Mouse (Mus musculus): ENCODE results near the gene Nfam1. TPM values are rescaled to one million over a fixed set of nuclear protein-coding genes. Genes with fewer than 3 reads are reported as not detected.
A peak's percentile ranks its signal among the peaks of the same experiment; 100 is the strongest.

Nfam1 gene
- polyA plus RNA-seq, 1 experiment from 2014 or later, result 2.1 TPM

GRCm38 (mm10) chr15:82968449-82968848 is 64.7 kb downstream of the Nfam1 start:
- H3K4me1 ChIP-seq, result peaks cover 26% of the 10 kb centered on the region
- H3K4me3 ChIP-seq, result peak overlapping the region; percentile 36
- ATAC-seq (ENCODE audit: extremely low read depth, insufficient number of reproducible peaks, low FRiP score, low TSS enrichment), result 0 out of 2 replicates have a peak, but pooled peaks have one; percentile 16
- no peaks in the 10 kb centered on the region for H3K9me3 ChIP-seq
- WGBS, result 3% methylated on average over 22 of the region's 22 CpGs
- H3K27me3 ChIP-seq (replicated peaks), result peaks cover 45% of the 10 kb centered on the region
- peak overlapping the region; percentile 73 for H3K9ac ChIP-seq
- H3K4me2 ChIP-seq, result peak overlapping the region; percentile 66
- H3K27ac ChIP-seq (replicated peaks), result peak overlapping the region; percentile 24; the same call in 1 of the 2 replicates
- no peaks in the 10 kb centered on the region for H3K36me3 ChIP-seq

GRCm38 (mm10) chr15:82967947-82968346 is 65.2 kb downstream of the Nfam1 start:
- Histone ChIP-seq H3K4me1 (peaks cover 28% of the 10 kb centered on the region), H3K4me2 (peak overlapping the region; percentile 66), H3K27me3 (replicated peaks) (peaks cover 47% of the 10 kb centered on the region), H3K27ac (replicated peaks) (0 out of 2 replicates have a peak overlapping the region, but pooled peaks have one; percentile 24), H3K9me3 (no peaks in the 10 kb centered on the region), H3K36me3 (no peaks in the 10 kb centered on the region), H3K9ac (peak overlapping the region; percentile 73), H3K4me3 (peak overlapping the region; percentile 36)
- ATAC-seq (ENCODE audit: extremely low read depth, insufficient number of reproducible peaks, low FRiP score, low TSS enrichment), result no peak
- WGBS, result 40% methylated on average over 6 of the region's 6 CpGs

- ATAC-seq (ENCODE audit: extremely low read depth, insufficient number of reproducible peaks, low FRiP score, low TSS enrichment), result no peak
- 73% methylated on average over 14 of the region's 14 CpGs for WGBS
- 0 out of 2 replicates have a peak overlapping the region, but pooled peaks have one; percentile 17 for H3K27ac ChIP-seq (replicated peaks)
- peaks cover 57% of the 10 kb centered on the region for H3K4me1 ChIP-seq
- peak overlapping the region; percentile 63 for H3K4me3 ChIP-seq
- peak overlapping the region; percentile 88 for H3K4me2 ChIP-seq
- peaks cover 80% of the 10 kb centered on the region for H3K27me3 ChIP-seq (replicated peaks)
- no peaks in the 10 kb centered on the region for H3K36me3 ChIP-seq
- 0 out of 2 replicates have a peak overlapping the region, but pooled peaks have one; percentile 3 for H3K9ac ChIP-seq
- H3K9me3 ChIP-seq, result no peaks in the 10 kb centered on the region
Observed at GRCm38 (mm10) chr15:82964266-82964825, 68.8 kb downstream of the Nfam1 start.

GRCm38 (mm10) chr15:82963556-82964156 is 69.5 kb downstream of the Nfam1 start:
- peaks cover 87% of the 10 kb centered on the region for H3K27me3 ChIP-seq (replicated peaks)
- H3K27ac ChIP-seq (replicated peaks), result peak overlapping the region; percentile 63

GRCm38 (mm10) chr15:82963090-82963489 is 70.0 kb downstream of the Nfam1 start:
- Histone ChIP-seq H3K36me3 (no peaks in the 10 kb centered on the region), H3K4me2 (peak overlapping the region; percentile 88), H3K4me1 (peaks cover 57% of the 10 kb centered on the region), H3K27me3 (replicated peaks) (peaks cover 89% of the 10 kb centered on the region), H3K27ac (replicated peaks) (peak overlapping the region; percentile 59), H3K9ac (peak overlapping the region; percentile 87), H3K4me3 (peak overlapping the region; percentile 63), H3K9me3 (no peaks in the 10 kb centered on the region)
- 5% methylated on average over 33 of the region's 39 CpGs for WGBS
- ATAC-seq (ENCODE audit: extremely low read depth, insufficient number of reproducible peaks, low FRiP score, low TSS enrichment), result no peak

More at GRCm38 (mm10) chr15:82963556-82964156, 69.5 kb downstream of the Nfam1 start:
- ATAC-seq (ENCODE audit: extremely low read depth, insufficient number of reproducible peaks, low FRiP score, low TSS enrichment), result peak; percentile 22; the same call in 1 of the 2 replicates
- peak overlapping the region; percentile 63 for H3K4me3 ChIP-seq
- H3K4me2 ChIP-seq, result peak overlapping the region; percentile 88
- no peaks in the 10 kb centered on the region for H3K9me3 ChIP-seq
- H3K4me1 ChIP-seq, result peaks cover 57% of the 10 kb centered on the region
- peak overlapping the region; percentile 87 for H3K9ac ChIP-seq
- H3K36me3 ChIP-seq, result no peaks in the 10 kb centered on the region
- 2% methylated on average over 10 of the region's 82 CpGs for WGBS

- ATAC-seq (ENCODE audit: extremely low read depth, insufficient number of reproducible peaks, low FRiP score, low TSS enrichment), result no peak
- peak overlapping the region; percentile 87 for H3K9ac ChIP-seq
- 0 out of 2 replicates have a peak overlapping the region, but pooled peaks have one; percentile 5 for H3K27ac ChIP-seq (replicated peaks)
- peaks cover 89% of the 10 kb centered on the region for H3K27me3 ChIP-seq (replicated peaks)
- H3K4me3 ChIP-seq, result peak overlapping the region; percentile 63
- no peaks in the 10 kb centered on the region for H3K9me3 ChIP-seq
- peaks cover 57% of the 10 kb centered on the region for H3K4me1 ChIP-seq
- no peaks in the 10 kb centered on the region for H3K36me3 ChIP-seq
- WGBS, result 46% methylated on average over 4 of the region's 4 CpGs
- H3K4me2 ChIP-seq, result peak overlapping the region; percentile 88
Observed at GRCm38 (mm10) chr15:82962536-82962935, 70.6 kb downstream of the Nfam1 start.

- 2% methylated on average over 26 of the region's 26 CpGs for WGBS
- Histone ChIP-seq H3K9me3 (no peaks in the 10 kb centered on the region), H3K9ac (peak overlapping the region; percentile 75), H3K27ac (replicated peaks) (peak overlapping the region; percentile 46; the same call in 1 of the 2 replicates), H3K4me1 (peaks cover 72% of the 10 kb centered on the region), H3K4me3 (peak overlapping the region; percentile 43), H3K36me3 (no peaks in the 10 kb centered on the region), H3K27me3 (replicated peaks) (peaks cover 85% of the 10 kb centered on the region), H3K4me2 (peak overlapping the region; percentile 88)
- ATAC-seq (ENCODE audit: extremely low read depth, insufficient number of reproducible peaks, low FRiP score, low TSS enrichment), result no peak
Observed at GRCm38 (mm10) chr15:82960786-82961561, 72.1 kb downstream of the Nfam1 start.

- Histone ChIP-seq H3K27me3 (replicated peaks) (peaks cover 84% of the 10 kb centered on the region), H3K4me1 (peaks cover 78% of the 10 kb centered on the region), H3K4me3 (no peak overlapping the region), H3K9ac (peak overlapping the region; percentile 68), H3K36me3 (no peaks in the 10 kb centered on the region), H3K4me2 (peak overlapping the region; percentile 59), H3K27ac (replicated peaks) (peak overlapping the region; percentile 36; the same call in 1 of the 2 replicates), H3K9me3 (no peaks in the 10 kb centered on the region)
- 35% methylated on average over 12 of the region's 12 CpGs for WGBS
- ATAC-seq (ENCODE audit: extremely low read depth, insufficient number of reproducible peaks, low FRiP score, low TSS enrichment), result no peak
Observed at GRCm38 (mm10) chr15:82959151-82959550, 74.0 kb downstream of the Nfam1 start.

GRCm38 (mm10) chr15:82958253-82958701 is 74.8 kb downstream of the Nfam1 start:
- H3K27ac ChIP-seq (replicated peaks), result peak overlapping the region; percentile 36; the same call in 1 of the 2 replicates
- H3K36me3 ChIP-seq, result no peaks in the 10 kb centered on the region
- peak overlapping the region; percentile 26 for H3K4me3 ChIP-seq
- peaks cover 92% of the 10 kb centered on the region for H3K27me3 ChIP-seq (replicated peaks)
- WGBS, result 13% methylated on average over 16 of the region's 16 CpGs
- H3K9ac ChIP-seq, result peak overlapping the region; percentile 68
- H3K4me1 ChIP-seq, result peaks cover 86% of the 10 kb centered on the region
- ATAC-seq (ENCODE audit: extremely low read depth, insufficient number of reproducible peaks, low FRiP score, low TSS enrichment), result no peak
- H3K4me2 ChIP-seq, result peak overlapping the region; percentile 59
- no peaks in the 10 kb centered on the region for H3K9me3 ChIP-seq

GRCm38 (mm10) chr15:82956721-82957120 is 76.4 kb downstream of the Nfam1 start:
- Histone ChIP-seq H3K4me1 (peaks cover 87% of the 10 kb centered on the region), H3K4me3 (no peak overlapping the region), H3K27me3 (replicated peaks) (peaks cover 93% of the 10 kb centered on the region), H3K9ac (peak overlapping the region; percentile 19), H3K9me3 (no peaks in the 10 kb centered on the region), H3K36me3 (no peaks in the 10 kb centered on the region), H3K4me2 (no peak overlapping the region), H3K27ac (replicated peaks) (peak overlapping the region; percentile 26)
- WGBS, result 28% methylated on average over 4 of the region's 4 CpGs
- no peak for ATAC-seq (ENCODE audit: extremely low read depth, insufficient number of reproducible peaks, low FRiP score, low TSS enrichment)

- peaks cover 93% of the 10 kb centered on the region for H3K27me3 ChIP-seq (replicated peaks)
- H3K4me3 ChIP-seq, result no peak overlapping the region
- peak overlapping the region; percentile 26 for H3K27ac ChIP-seq (replicated peaks)
- peaks cover 82% of the 10 kb centered on the region for H3K4me1 ChIP-seq
- H3K4me2 ChIP-seq, result no peak overlapping the region
- H3K9me3 ChIP-seq, result no peaks in the 10 kb centered on the region
- H3K36me3 ChIP-seq, result no peaks in the 10 kb centered on the region
- ATAC-seq (ENCODE audit: extremely low read depth, insufficient number of reproducible peaks, low FRiP score, low TSS enrichment), result no peak
- WGBS, result 74% methylated on average over 3 of the region's 3 CpGs
- H3K9ac ChIP-seq, result 0 out of 2 replicates have a peak overlapping the region, but pooled peaks have one; percentile 41
Observed at GRCm38 (mm10) chr15:82956310-82956709, 76.8 kb downstream of the Nfam1 start.
